Comparison of ENCODE assay signal across 8 mouse cellular contexts in the genomic region with DNA sequence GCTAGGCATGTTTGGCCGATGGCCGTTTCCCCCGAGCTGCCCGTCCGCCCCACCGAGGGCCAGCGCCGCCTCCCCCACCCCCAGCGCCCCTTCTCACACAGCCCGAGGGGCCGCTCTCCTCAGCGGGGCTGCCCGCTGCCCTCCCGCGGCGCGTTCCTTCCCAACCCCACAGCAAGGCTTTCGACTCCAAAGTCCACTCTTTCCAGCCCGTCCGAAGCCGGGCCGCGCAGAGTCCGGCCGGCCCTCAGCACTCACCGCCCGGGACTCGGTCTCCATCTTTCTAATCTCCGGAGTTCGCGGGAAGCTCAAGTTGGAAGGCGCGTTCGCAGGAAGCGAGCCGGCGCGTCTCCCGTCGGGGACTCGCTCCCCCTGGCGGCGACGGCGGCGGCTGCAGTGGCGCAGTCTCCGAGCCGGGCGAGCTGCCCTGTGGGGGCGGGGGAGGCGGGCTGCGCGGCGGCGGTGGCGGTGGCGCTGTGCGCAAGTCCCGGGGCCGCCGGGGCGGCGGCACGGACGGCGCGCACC. TPM values are rescaled to one million over a fixed set of nuclear protein-coding genes. Genes with fewer than 3 reads are reported as not detected.
A peak's percentile ranks its signal among the peaks of the same experiment; 100 is the strongest.
DNase-seq lines count a peak whose midpoint lies in the region; ATAC-seq lines count a peak whose summit lies in the region.

Boll (minus strand) TSS at position 426 of the 522 bp plus-strand sequence.

- H3K4me1 ChIP-seq in hindbrain, embryonic 16.5 days (ENCODE audit: control insufficient read depth, insufficient read depth, low read depth, low read length), result no peaks in the 10 kb centered on the region

- H3K4me2 ChIP-seq in hindbrain, embryonic 16.5 days (ENCODE audit: low read length), result peak within 1 kb of the TSS; percentile 65

- H3K27ac ChIP-seq in hindbrain, embryonic 16.5 days (ENCODE audit: low read depth, low read length), result no peak within 1 kb of the TSS

- 12% methylated on average over 61 of the region's 68 CpGs for WGBS in hindbrain, embryonic 16.5 days

- peaks cover 7% of the 10 kb centered on the region for H3K9me3 ChIP-seq in hindbrain, embryonic 16.5 days (ENCODE audit: control insufficient read depth, low read length)

- peak within 1 kb of the TSS; percentile 49 for H3K4me3 ChIP-seq in hindbrain, embryonic 16.5 days (ENCODE audit: low read length)

- H3K27me3 ChIP-seq in hindbrain, embryonic 16.5 days (replicated peaks; ENCODE audit: control insufficient read depth, insufficient read depth, low read length), result peaks cover 14% of the 10 kb centered on the region

- peak; percentile 94 for DNase-seq in ZHBTc4 (ENCODE audit: low read depth, low spot score)
- DNase-seq in gastrocnemius, postnatal 10 days, result peak; percentile 84
- peak; percentile 37 to 51 for DNase-seq in layer of hippocampus, postnatal 36 days
- DNase-seq in lung, postnatal 14 days, result peak; percentile 76
- peak; percentile 4 for DNase-seq in retina, adult 2 months (ENCODE audit: low read depth, low spot score)
- DNase-seq in thymus, postnatal 14 days, result peak; percentile 91

- peak; percentile 79 for ATAC-seq in common myeloid progenitor, adult 5-6 weeks (replicated peaks; ENCODE audit: low read depth, poor library complexity, severe bottlenecking)
- peak; percentile 84 for ATAC-seq in hindbrain, embryonic 16.5 days

- no peaks in the 10 kb centered on the region for H3K36me3 ChIP-seq in hindbrain, embryonic 16.5 days (ENCODE audit: control insufficient read depth, insufficient read depth, low read length)

- H3K9ac ChIP-seq in hindbrain, embryonic 16.5 days (ENCODE audit: low read depth, low read length), result peak within 1 kb of the TSS; percentile 44

RNA-seq across cellular contexts. Expression of gene Boll, which starts in this region (rescaled TPM):
- total RNA-seq in common myeloid progenitor, adult 5-6 weeks (2017), result 1.3 TPM in 1 of 2 replicates, not detected in the other
- total RNA-seq in gastrocnemius, postnatal 10 days (2021), result under 1 TPM in 1 of 2 experiments, not detected in 1; 0.34 TPM
- 0.19 TPM in 1 of 2 replicates, not detected in the other for polyA plus RNA-seq in hindbrain, embryonic 16.5 days (2015; fragmentation: Nextera tagmentation; extraction: Ambion mirVana)
- total RNA-seq in layer of hippocampus, postnatal 36 days (2021), result under 1 TPM in 1 of 2 experiments, not detected in 1; 0.83 TPM

Comparison
In these comparisons a context has a peak if more than half of its experiments do, and no peak if none do; other contexts are left out.
1. Peak in DNase-seq in gastrocnemius, postnatal 10 days; RNA of the gene not detected or under 1 TPM.
2. Peak in ATAC-seq, H3K4me3 ChIP-seq, H3K9ac ChIP-seq and H3K4me2 ChIP-seq in hindbrain, embryonic 16.5 days; RNA of the gene not detected or under 1 TPM.
3. Peak in DNase-seq in layer of hippocampus, postnatal 36 days; RNA of the gene not detected or under 1 TPM.
4. DNase-seq: peak in every context shown above with its lines; median percentile 94 in ZHBTc4; 91 in thymus, postnatal 14 days; 84 in gastrocnemius, postnatal 10 days; 76 in lung, postnatal 14 days; 44 in layer of hippocampus, postnatal 36 days; 4 in retina, adult 2 months.